Mouse (Mus musculus) G1E (cell line): ENCODE data around the gene Zdhhc12.

Source experiments
- CTCF ChIP-seq: IDR thresholded peaks from 2 replicates; pipeline ENCODE4 v1.5.1; 2012; ENCODE audit warnings: low read depth, low read length, inconsistent platforms, mixed read lengths
- GATA2 ChIP-seq: IDR thresholded peaks from 2 replicates; pipeline ENCODE4 v1.6.1; 2012; ENCODE audit warnings: low read depth, low read length, inconsistent platforms, borderline replicate concordance

DNA sequence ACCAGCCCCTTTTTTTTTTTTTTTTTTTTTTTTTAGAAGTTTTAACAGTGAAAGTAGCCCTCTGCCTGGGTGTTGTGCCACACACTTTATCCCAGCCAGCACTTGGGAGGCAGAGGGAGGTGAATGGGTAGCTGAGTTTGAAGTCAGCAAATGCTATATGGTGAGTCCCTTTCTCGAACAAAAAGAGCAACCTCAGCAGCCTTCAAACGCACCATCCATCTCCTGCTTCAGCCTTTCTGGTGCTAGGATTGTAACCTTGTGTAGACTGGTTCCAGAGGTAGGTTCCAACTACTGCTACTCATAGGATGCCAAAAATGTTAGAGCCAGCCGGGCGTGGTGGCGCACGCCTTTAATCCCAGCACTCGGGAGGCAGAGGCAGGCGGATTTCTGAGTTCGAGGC is 17.0 kb downstream of the Zdhhc12 start:
- TF ChIP-seq CTCF (no peak), GATA2 (no peak)
